Mouse (Mus musculus) MEL (cell line): ENCODE measurements at regions not wholly inside any gene's neighbourhood (a gene's known extent, or its start where the extent isn't known, plus 50 kb on each side); places are given as distances from the start of the nearest gene placed in this dataset.

Experiments
- DNase-seq: peaks from one replicate; pipeline ENCODE4 v3.0.0; 2011; ENCODE audit warnings: low read depth, low spot score
- H3K27ac ChIP-seq: 2 replicates; pipeline ENCODE4 v1.5.1; 2012; ENCODE audit warnings: low read depth, mild to moderate bottlenecking, control low read depth, low read length, moderate library complexity; ENCODE audit not compliant: control insufficient read depth
- H3K27me3 ChIP-seq, 2 experiments: fragments of 150-350 bp in 1 of 2; sonication (generic) in 1 of 2; 2 replicates each; pipeline ENCODE4 v1.6.1; 2012; ENCODE audit warnings: low read length in 2 of 2, mild to moderate bottlenecking in 2 of 2, improper control_type of control experiment in 1 of 2, moderate library complexity in 1 of 2; ENCODE audit not compliant: insufficient read depth in 2 of 2, control insufficient read depth in 1 of 2
- H3K36me3 ChIP-seq, 2 experiments: 2 replicates each; pipeline ENCODE4 v1.6.1; 2012 to 2014; ENCODE audit warnings: low read length in 2 of 2, improper control_type of control experiment in 1 of 2, inconsistent platforms in 1 of 2, mild to moderate bottlenecking in 1 of 2; ENCODE audit not compliant: insufficient read depth in 2 of 2, control insufficient read depth in 1 of 2
- H3K4me1 ChIP-seq, 2 experiments: fragments of 150-350 bp in 1 of 2; sonication (generic) in 1 of 2; 2 replicates each; pipeline ENCODE4 v1.6.1; 2012; ENCODE audit warnings: low read length in 2 of 2, improper control_type of control experiment in 1 of 2, mild to moderate bottlenecking in 1 of 2; ENCODE audit not compliant: insufficient read depth in 2 of 2, control insufficient read depth in 1 of 2
- H3K4me3 ChIP-seq, 2 experiments: fragments of 150-350 bp in 1 of 2; sonication (generic) in 1 of 2; 2 replicates each; pipeline ENCODE4 v1.5.1; 2012; ENCODE audit warnings: low read depth in 2 of 2, low read length in 2 of 2, mild to moderate bottlenecking in 2 of 2, moderate library complexity in 2 of 2, control low read depth in 1 of 2, improper control_type of control experiment in 1 of 2; ENCODE audit not compliant: control insufficient read depth in 1 of 2, insufficient read depth in 1 of 2
- H3K79me2 ChIP-seq: 2 replicates; pipeline ENCODE4 v1.6.1; 2012; ENCODE audit warnings: mild to moderate bottlenecking, low read length, moderate library complexity; ENCODE audit not compliant: control insufficient read depth, poor library complexity, insufficient read depth
- H3K9ac ChIP-seq: 2 replicates; pipeline ENCODE4 v1.6.1; 2012; ENCODE audit warnings: low read depth, mild to moderate bottlenecking, control low read depth, low read length, moderate library complexity; ENCODE audit not compliant: control insufficient read depth, poor library complexity, severe bottlenecking
- H3K9me3 ChIP-seq: fragments of 150-350 bp; sonication (generic); replicated peaks from 2 replicates; pipeline ENCODE4 v1.6.1; 2012; ENCODE audit warnings: mild to moderate bottlenecking, low read length, improper control_type of control experiment, moderate library complexity; ENCODE audit not compliant: insufficient read depth
- BHLHE40 ChIP-seq: IDR thresholded peaks from 2 replicates; pipeline ENCODE4 v1.6.1; 2012; ENCODE audit warnings: low read depth, mild to moderate bottlenecking, inconsistent platforms, low read length, improper control_type of control experiment, borderline replicate concordance
- CTCF ChIP-seq, 3 experiments: IDR thresholded peaks in 2 of 3; conservative IDR thresholded peaks in 1 of 3; 2 replicates each; pipeline ENCODE4 v1.5.1; 2011 to 2012; ENCODE audit warnings: low read length in 3 of 3, low read depth in 2 of 3, mild to moderate bottlenecking in 2 of 3, improper control_type of control experiment in 1 of 3, inconsistent platforms in 1 of 3, mixed read lengths in 1 of 3, moderate library complexity in 1 of 3; ENCODE audit not compliant: control insufficient read depth in 1 of 3, insufficient read depth in 1 of 3, poor library complexity in 1 of 3, severe bottlenecking in 1 of 3
- E2F4 ChIP-seq: IDR thresholded peaks from 2 replicates; pipeline ENCODE4 v1.6.1; 2011; ENCODE audit warnings: low read depth, low read length, improper control_type of control experiment, borderline replicate concordance
- EP300 ChIP-seq, 2 experiments: IDR thresholded peaks; 2 replicates each; pipeline ENCODE4 v1.6.1; 2011; ENCODE audit warnings: improper control_type of control experiment in 2 of 2, low read length in 2 of 2, low read depth in 1 of 2, mild to moderate bottlenecking in 1 of 2
- GATA1 ChIP-seq: IDR thresholded peaks from 2 replicates; pipeline ENCODE4 v1.6.1; 2011; ENCODE audit warnings: low read depth, low read length, improper control_type of control experiment
- KAT2A ChIP-seq: conservative IDR thresholded peaks from 2 replicates; pipeline ENCODE4 v1.6.1; 2012; ENCODE audit warnings: low read depth, low read length, improper control_type of control experiment, inconsistent platforms
- MAFK ChIP-seq: IDR thresholded peaks from 2 replicates; pipeline ENCODE4 v1.6.1; 2011; ENCODE audit warnings: low read depth, mild to moderate bottlenecking, low read length, improper control_type of control experiment, borderline replicate concordance
- MAZ ChIP-seq: IDR thresholded peaks from 2 replicates; pipeline ENCODE4 v1.6.1; 2012; ENCODE audit warnings: low read depth, mild to moderate bottlenecking, inconsistent platforms, low read length, improper control_type of control experiment
- MEF2A ChIP-seq: IDR thresholded peaks from 2 replicates; pipeline ENCODE4 v1.6.1; 2014; ENCODE audit warnings: low read depth, mild to moderate bottlenecking, inconsistent platforms, low read length, improper control_type of control experiment; ENCODE audit not compliant: poor library complexity, insufficient replicate concordance, severe bottlenecking; ENCODE audit errors: extremely low read depth
- MYC ChIP-seq: IDR thresholded peaks from 2 replicates; pipeline ENCODE4 v1.6.1; 2011; ENCODE audit warnings: low read depth, mild to moderate bottlenecking, low read length, improper control_type of control experiment, moderate library complexity
- POLR2A ChIP-seq, 2 experiments: IDR thresholded peaks; 2 replicates each; pipeline ENCODE4 v1.6.1; 2011 to 2012; ENCODE audit warnings: low read length in 2 of 2, mild to moderate bottlenecking in 2 of 2, control low read depth in 1 of 2, improper control_type of control experiment in 1 of 2, low read depth in 1 of 2, moderate library complexity in 1 of 2; ENCODE audit not compliant: control insufficient read depth in 1 of 2, insufficient read depth in 1 of 2, poor library complexity in 1 of 2
- RAD21 ChIP-seq: IDR thresholded peaks from 2 replicates; pipeline ENCODE4 v1.6.1; 2011; ENCODE audit warnings: mild to moderate bottlenecking, low read depth, low read length, improper control_type of control experiment
- RCOR1 ChIP-seq: IDR thresholded peaks from 2 replicates; pipeline ENCODE4 v1.6.1; 2012; ENCODE audit warnings: low read depth, mild to moderate bottlenecking, inconsistent platforms, low read length, improper control_type of control experiment
- TBP ChIP-seq: IDR thresholded peaks from 2 replicates; pipeline ENCODE4 v1.8.0; 2011; ENCODE audit warnings: low read depth, low read length, improper control_type of control experiment
- TCF12 ChIP-seq: IDR thresholded peaks from 2 replicates; pipeline ENCODE4 v1.6.1; 2014; ENCODE audit warnings: low read depth, mild to moderate bottlenecking, inconsistent platforms, low read length, improper control_type of control experiment, moderate library complexity
- ZC3H11A ChIP-seq: IDR thresholded peaks from 2 replicates; pipeline ENCODE4 v1.6.1; 2012; ENCODE audit warnings: low read depth, mild to moderate bottlenecking, inconsistent platforms, low read length, improper control_type of control experiment

DNA sequence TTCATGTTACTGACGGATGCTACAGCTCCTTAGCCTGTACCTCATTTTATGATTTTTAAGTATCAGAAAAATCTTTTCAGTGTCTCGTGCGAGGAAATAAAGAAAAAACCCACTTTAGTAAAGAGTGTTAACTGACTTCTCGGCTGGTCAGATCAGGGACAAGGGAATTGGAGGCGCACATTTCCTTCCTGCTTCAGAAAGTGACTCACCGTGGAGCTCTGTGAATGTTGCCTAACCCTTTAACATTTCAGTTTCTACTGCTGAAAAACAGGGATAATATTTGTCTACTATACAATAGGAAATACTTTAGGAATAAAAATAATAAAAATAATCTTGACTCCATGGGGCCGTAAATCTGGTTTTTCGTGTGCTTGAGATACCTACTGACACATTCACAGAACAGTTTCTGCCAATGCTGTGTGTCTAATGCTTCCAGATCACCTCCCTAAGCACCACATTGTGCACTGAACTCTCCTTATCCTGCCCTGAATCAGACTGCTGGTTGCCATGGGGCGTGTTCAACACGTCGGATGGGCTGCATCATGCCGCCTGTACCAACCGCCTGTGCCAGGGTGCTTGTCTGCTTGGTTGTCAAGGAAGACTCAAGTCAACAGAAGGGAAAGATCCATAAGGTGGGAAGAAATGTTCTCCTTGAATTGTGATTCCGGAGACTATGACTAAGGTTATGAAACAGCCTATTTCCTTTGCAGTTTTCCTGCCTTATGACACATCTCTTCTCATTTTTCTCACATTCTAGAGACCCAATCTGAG, 246.3 kb downstream of the Ikzf2 start:
- Histone ChIP-seq H3K9ac (no peak overlapping the region), H3K4me1 (no peaks in the 10 kb centered on the region), H3K9me3 (no peaks in the 10 kb centered on the region), H3K27me3 (no peaks in the 10 kb centered on the region; a peak in 1 of 4 replicates), H3K27ac (no peak overlapping the region), H3K36me3 (no peaks in the 10 kb centered on the region), H3K79me2 (no peaks in the 10 kb centered on the region), H3K4me3 (no peak overlapping the region)
- no peak for DNase-seq
- no peak for TF ChIP-seq MYC
- TF ChIP-seq CTCF (IDR thresholded peaks at IDR 0.05 in 2 of 3, conservative IDR thresholded peaks at IDR 0.05 in 1 of 3; ENCODE audit: control insufficient read depth in 1 of 3, insufficient read depth in 1 of 3, low read depth in 2 of 3, low read length in 3 of 3, poor library complexity in 1 of 3, severe bottlenecking in 1 of 3): no peak
- TF ChIP-seq TCF12: no peak
- TF ChIP-seq EP300 (IDR thresholded peaks at IDR 0.05; ENCODE audit: low read depth in 1 of 2, low read length in 2 of 2): no peak
- no peak for TF ChIP-seq ZC3H11A
- TF ChIP-seq MAZ: no peak
- no peak for TF ChIP-seq E2F4
- no peak for TF ChIP-seq POLR2A (IDR thresholded peaks at IDR 0.05; ENCODE audit: control insufficient read depth in 1 of 2, insufficient read depth in 1 of 2, low read depth in 1 of 2, low read length in 2 of 2, poor library complexity in 1 of 2)
- no peak for TF ChIP-seq RAD21
- no peak for TF ChIP-seq RCOR1
- no peak for TF ChIP-seq BHLHE40
- no peak for TF ChIP-seq KAT2A
- no peak for TF ChIP-seq MAFK
- TF ChIP-seq GATA1: no peak
- no peak for TF ChIP-seq TBP

DNA sequence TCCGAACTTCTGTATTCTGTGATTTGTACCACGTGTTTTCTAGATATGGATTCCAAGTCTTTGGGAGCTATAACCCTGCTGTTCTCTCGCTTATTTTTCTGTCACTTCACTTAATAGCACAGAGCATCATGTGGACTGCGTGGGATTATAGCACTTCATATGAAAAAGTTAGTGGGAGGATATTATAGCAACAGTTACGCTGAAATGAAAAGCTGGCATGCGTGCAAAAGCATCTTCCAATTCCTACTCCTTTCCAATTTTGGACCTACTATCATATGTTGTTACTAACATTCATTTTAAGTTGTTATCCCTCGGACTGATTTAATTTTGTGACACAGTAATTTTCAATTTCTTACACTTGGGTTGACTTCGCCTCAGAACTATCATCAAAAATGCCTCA, 250.0 kb downstream of the Ikzf2 start:
- DNase-seq: no peak
- Histone ChIP-seq H3K79me2 (no peaks in the 10 kb centered on the region), H3K36me3 (no peaks in the 10 kb centered on the region), H3K9me3 (no peaks in the 10 kb centered on the region), H3K27me3 (no peaks in the 10 kb centered on the region; a peak in 1 of 4 replicates), H3K4me1 (no peaks in the 10 kb centered on the region), H3K9ac (no peak overlapping the region), H3K4me3 (no peak overlapping the region), H3K27ac (no peak overlapping the region)
- TF ChIP-seq MEF2A: no peak
